Mouse (Mus musculus) stomach, embryonic 14.5 days (tissue): ENCODE results near the gene 1700025C18Rik. TPM values are rescaled to one million over a fixed set of nuclear protein-coding genes. Genes with fewer than 3 reads are reported as not detected.

Experiments
- ATAC-seq: fragments of 200-750 bp; cut with Nextera tagmentation; 2 replicates; pipeline ENCODE4 v1.8.0; 2017; ENCODE audit warnings: low read depth, moderate TSS enrichment; ENCODE audit not compliant: insufficient number of reproducible peaks, insufficient read depth, low FRiP score
- H3K27ac ChIP-seq: fragments of 300-500 bp; sonication (generic); 2 replicates; pipeline ENCODE4 v1.5.1; 2014; ENCODE audit warnings: mild to moderate bottlenecking, low read length, moderate library complexity, mixed read lengths
- H3K27me3 ChIP-seq: fragments of 300-500 bp; sonication (generic); 2 replicates; pipeline ENCODE4 v1.6.1; 2014; ENCODE audit warnings: low read length, control low read depth, mixed read lengths; ENCODE audit not compliant: control insufficient read depth, insufficient read depth
- H3K36me3 ChIP-seq: fragments of 300-500 bp; sonication (generic); 2 replicates; pipeline ENCODE4 v1.6.1; 2014; ENCODE audit warnings: mild to moderate bottlenecking, control low read depth, low read length, moderate library complexity, mixed read lengths; ENCODE audit not compliant: control insufficient read depth, insufficient read depth
- H3K4me1 ChIP-seq: fragments of 300-500 bp; sonication (generic); 2 replicates; pipeline ENCODE4 v1.6.1; 2014; ENCODE audit warnings: low read length, control low read depth, mixed read lengths; ENCODE audit not compliant: control insufficient read depth, insufficient read depth
- H3K4me2 ChIP-seq: fragments of 300-500 bp; sonication (generic); replicated peaks from 2 replicates; pipeline ENCODE4 v1.6.1; 2014; ENCODE audit warnings: low read depth, low read length, control low read depth
- H3K4me3 ChIP-seq: fragments of 300-500 bp; sonication (generic); 2 replicates; pipeline ENCODE4 v1.5.1; 2014; ENCODE audit warnings: low read depth, low read length, control low read depth
- H3K9ac ChIP-seq: fragments of 300-500 bp; sonication (generic); replicated peaks from 2 replicates; pipeline ENCODE4 v1.6.1; 2014; ENCODE audit warnings: low read depth, mild to moderate bottlenecking, control low read depth, low read length, moderate library complexity, mixed read lengths
- H3K9me3 ChIP-seq: fragments of 300-500 bp; sonication (generic); 2 replicates; pipeline ENCODE4 v1.6.1; 2016; ENCODE audit warnings: low read depth, low read length, control low read depth; ENCODE audit not compliant: control insufficient read depth
- WGBS: fragments of 180-500 bp; shearing (Covaris S2); extraction: QIAGEN DNeasy Blood & Tissue Kit; methylation state at CpG from one replicate; pipeline ENCODE4 v1.1.7; 2014; 5-methylcytosine and 5-hydroxymethylcytosine counted together
- polyA plus RNA-seq: library from polyadenylated mRNA; unstranded; fragments of >200 nt; fragmentation: Nextera tagmentation; extraction: Ambion mirVana; gene quantifications from 2 replicates; pipeline ENCODE4 v1.2.1, GENCODE M21; 2014

1700025C18Rik gene
- polyA plus RNA-seq, 1 experiment from 2014 or later, result not detected

GRCm38 (mm10) chr2:165037415-165037814 is 53.1 kb downstream of the 1700025C18Rik start:
- H3K4me1 ChIP-seq, result peaks cover 11% of the 10 kb centered on the region
- H3K27me3 ChIP-seq, result no peaks in the 10 kb centered on the region
- H3K27ac ChIP-seq, result no peak overlapping the region
- H3K4me3 ChIP-seq, result no peak overlapping the region
- H3K4me2 ChIP-seq, result no peak overlapping the region
- H3K9me3 ChIP-seq, result no peaks in the 10 kb centered on the region
- ATAC-seq, result no peak
- no peak overlapping the region for H3K9ac ChIP-seq
- H3K36me3 ChIP-seq, result no peaks in the 10 kb centered on the region
- WGBS, result 67% methylated on average over 4 of the region's 4 CpGs

- Histone ChIP-seq H3K4me1 (peaks cover 16% of the 10 kb centered on the region), H3K4me3 (peak overlapping the region; percentile 94; the same call in 1 of the 2 replicates), H3K9me3 (no peaks in the 10 kb centered on the region), H3K9ac (no peak overlapping the region), H3K27me3 (no peaks in the 10 kb centered on the region), H3K36me3 (no peaks in the 10 kb centered on the region), H3K27ac (no peak overlapping the region), H3K4me2 (0 out of 2 replicates have a peak overlapping the region, but pooled peaks have one; percentile 22)
- WGBS, result 42% methylated on average over 5 of the region's 5 CpGs
- no peak for ATAC-seq
Measured at GRCm38 (mm10) chr2:165035058-165035431, 55.5 kb downstream of the 1700025C18Rik start.

GRCm38 (mm10) chr2:165034131-165035057 is 56.2 kb downstream of the 1700025C18Rik start, which contains the start of gene Ncoa5:
Gene Ncoa5 (minus strand): TSS chr2:165034867.
- H3K4me2 ChIP-seq, result peak within 1 kb of the TSS; percentile 68
- WGBS, result under 1% methylated on average over 102 of the region's 111 CpGs
- no peaks in the 10 kb centered on the region for H3K9me3 ChIP-seq
- H3K36me3 ChIP-seq, result no peaks in the 10 kb centered on the region
- peak within 1 kb of the TSS; percentile 72; the same call in 1 of the 2 replicates for H3K27ac ChIP-seq
- peak within 1 kb of the TSS; percentile 90 for H3K9ac ChIP-seq
- H3K4me1 ChIP-seq, result peaks cover 16% of the 10 kb centered on the region
- peak; percentile 97 for ATAC-seq
- no peaks in the 10 kb centered on the region for H3K27me3 ChIP-seq
- H3K4me3 ChIP-seq, result peak within 1 kb of the TSS; percentile 94

- Histone ChIP-seq H3K27ac (no peak overlapping the region), H3K9ac (peak overlapping the region; percentile 90), H3K27me3 (no peaks in the 10 kb centered on the region), H3K4me1 (peaks cover 16% of the 10 kb centered on the region), H3K36me3 (no peaks in the 10 kb centered on the region), H3K9me3 (no peaks in the 10 kb centered on the region), H3K4me2 (peak overlapping the region; percentile 68), H3K4me3 (peak overlapping the region; percentile 94)
- no peak for ATAC-seq
- WGBS, result 25% methylated on average over 6 of the region's 6 CpGs
Measured at GRCm38 (mm10) chr2:165033306-165033705, 57.2 kb downstream of the 1700025C18Rik start.

- H3K36me3 ChIP-seq, result no peaks in the 10 kb centered on the region
- H3K4me2 ChIP-seq, result peak overlapping the region; percentile 68; the same call in 1 of the 2 replicates
- no peak for ATAC-seq
- no peaks in the 10 kb centered on the region for H3K9me3 ChIP-seq
- H3K4me1 ChIP-seq, result peaks cover 16% of the 10 kb centered on the region
- no peak overlapping the region for H3K4me3 ChIP-seq
- H3K27ac ChIP-seq, result no peak overlapping the region
- WGBS, result 30% methylated on average over 3 of the region's 3 CpGs
- H3K9ac ChIP-seq, result no peak overlapping the region
- H3K27me3 ChIP-seq, result no peaks in the 10 kb centered on the region
Measured at GRCm38 (mm10) chr2:165032533-165032932, 58.0 kb downstream of the 1700025C18Rik start.

Other genes with a start within 250 kb of the 1700025C18Rik start
- gene Pltp, start 233.0 kb downstream of the 1700025C18Rik start, polyA plus RNA-seq, result 50.6 and 53.2 TPM in 2 replicates
- gene Pcif1, start 211.4 kb downstream of the 1700025C18Rik start, polyA plus RNA-seq, result 70.6 and 87.3 TPM in 2 replicates
- 11.8 and 12.7 TPM in 2 replicates for gene Zfp335, start 179.0 kb downstream of the 1700025C18Rik start, polyA plus RNA-seq
- 1.2 and 1.8 TPM in 2 replicates for gene Mmp9, start 150.0 kb downstream of the 1700025C18Rik start, polyA plus RNA-seq
- 1.4 and 2.1 TPM in 2 replicates for gene Slc12a5, start 129.9 kb downstream of the 1700025C18Rik start, polyA plus RNA-seq
- 53.8 and 54.3 TPM in 2 replicates for gene Ncoa5, start 55.9 kb downstream of the 1700025C18Rik start, polyA plus RNA-seq
- 8.3 and 9.7 TPM in 2 replicates for gene Cd40, start 35.1 kb downstream of the 1700025C18Rik start, polyA plus RNA-seq
- 0.27 and 0.32 TPM in 2 replicates for gene Cdh22, start 144.1 kb upstream of the 1700025C18Rik start, polyA plus RNA-seq
- 42.5 and 43.5 TPM in 2 replicates for gene Slc35c2, start 197.1 kb upstream of the 1700025C18Rik start, polyA plus RNA-seq
- gene Elmo2, start 235.7 kb upstream of the 1700025C18Rik start, polyA plus RNA-seq, result 66.4 and 77.8 TPM in 2 replicates